Mouse (Mus musculus) adrenal gland, postnatal 36 days (tissue): ENCODE measurements at regions not wholly inside any gene's neighbourhood (a gene's known extent, or its start where the extent isn't known, plus 50 kb on each side); places are given as distances from the start of the nearest gene placed in this dataset.

Source experiments
- DNase-seq, 2 experiments: peaks; one replicate each; pipeline ENCODE4 v3.0.0; 2021; ENCODE audit warnings: mixed read lengths in 1 of 2

DNA sequence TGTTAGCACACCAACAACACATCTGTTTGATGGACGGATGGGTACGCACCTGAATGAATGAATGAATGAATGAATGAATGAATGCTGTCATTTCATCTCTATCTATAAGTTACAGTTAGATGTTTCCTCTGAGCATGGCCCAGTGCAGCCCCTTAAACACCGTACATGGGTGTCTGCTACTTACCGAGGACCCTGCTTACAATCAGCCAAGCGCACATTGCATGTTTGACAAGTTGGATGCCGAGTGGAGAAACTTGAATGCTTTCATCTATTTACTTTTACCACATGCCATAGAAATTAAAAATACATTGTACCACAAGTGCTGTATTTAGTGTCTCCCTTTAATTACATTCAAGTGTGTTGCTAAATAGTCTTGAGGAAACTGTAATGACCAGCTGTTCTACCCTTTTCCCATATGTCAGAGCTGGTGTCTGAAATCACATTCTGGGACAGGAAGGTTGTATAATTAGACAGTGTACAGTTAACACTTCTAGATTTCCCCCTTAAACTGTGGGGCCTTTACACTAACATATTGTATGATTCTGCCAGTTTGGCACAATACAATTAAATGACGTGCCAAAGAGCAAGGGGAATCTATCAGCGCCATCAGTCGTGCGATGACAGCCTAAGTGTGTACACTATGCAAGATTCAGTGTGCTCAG is 127.3 kb upstream of the Prox1 start:
- DNase-seq = no peak

DNA sequence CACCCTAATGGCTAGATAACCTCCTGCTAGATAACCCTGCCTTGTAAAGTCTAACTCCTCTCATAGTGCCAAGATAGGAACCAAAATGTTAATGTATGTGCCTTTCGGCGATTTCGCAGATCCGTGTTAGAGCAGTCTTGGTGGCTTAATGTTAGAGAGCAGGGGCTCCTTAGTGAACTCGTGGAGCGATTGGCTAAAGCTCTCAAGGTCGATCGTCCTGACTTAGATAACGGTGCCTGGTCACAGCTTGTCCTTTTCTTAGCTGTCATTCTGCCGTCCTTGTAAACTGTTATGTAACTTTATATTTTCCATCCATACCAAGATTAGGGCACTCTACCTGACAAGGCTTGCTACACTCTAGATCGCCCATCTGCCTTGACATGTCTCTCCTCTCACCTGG is 119.5 kb upstream of the Prox1 start:
- DNase-seq = peak; percentile 53 to 64

DNA sequence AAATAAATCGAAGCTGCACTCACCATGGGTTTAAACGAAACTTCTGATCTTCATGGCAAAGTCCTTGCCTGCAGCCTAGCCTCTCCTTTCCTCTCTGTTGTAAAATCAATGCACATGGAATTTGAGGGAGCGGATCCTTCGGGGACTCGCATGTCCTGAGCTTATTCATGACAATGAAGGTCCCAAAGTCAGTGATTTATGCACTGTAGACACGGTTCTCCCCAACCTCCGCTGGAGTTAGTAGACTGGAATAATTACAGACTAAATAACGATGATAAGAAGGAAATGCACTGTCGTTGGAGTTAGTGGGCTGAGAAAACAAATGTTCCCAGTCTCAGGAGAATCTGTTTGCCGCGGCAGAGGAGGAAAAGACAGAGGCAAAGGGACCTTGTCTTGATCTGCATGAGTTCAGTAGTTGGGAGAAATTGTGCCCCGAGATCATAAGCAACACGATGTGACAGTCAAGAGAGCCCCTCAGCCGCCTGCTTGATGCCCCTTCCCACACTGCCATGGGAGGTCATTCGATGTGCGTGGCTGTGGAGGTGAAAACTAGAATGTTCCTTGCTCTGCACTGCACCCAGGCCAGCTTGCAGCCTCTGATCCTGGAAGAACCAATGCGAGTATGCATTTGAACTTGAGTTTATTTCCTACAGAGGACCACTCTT is 116.1 kb upstream of the Prox1 start:
- no peak for DNase-seq

DNA sequence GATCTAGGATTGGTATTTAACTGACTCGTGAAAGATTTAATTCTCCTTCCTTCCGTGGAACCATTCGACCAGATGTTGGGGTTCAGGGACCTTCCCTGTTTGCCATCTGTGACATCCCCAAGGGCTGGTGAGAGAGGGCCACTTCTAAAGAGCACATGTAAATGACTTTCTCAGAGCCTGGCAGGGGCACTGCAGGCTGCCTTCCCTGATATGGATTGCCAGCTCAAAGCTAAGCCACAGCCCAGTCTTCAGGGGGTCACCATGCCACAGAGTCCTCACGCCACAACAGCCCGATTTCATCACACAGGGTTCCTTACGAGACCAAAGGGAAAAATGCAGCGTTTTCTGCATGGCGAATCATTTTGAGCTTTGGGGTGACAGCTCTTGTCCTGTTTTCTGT is 115.1 kb upstream of the Prox1 start:
- no peak for DNase-seq

DNA sequence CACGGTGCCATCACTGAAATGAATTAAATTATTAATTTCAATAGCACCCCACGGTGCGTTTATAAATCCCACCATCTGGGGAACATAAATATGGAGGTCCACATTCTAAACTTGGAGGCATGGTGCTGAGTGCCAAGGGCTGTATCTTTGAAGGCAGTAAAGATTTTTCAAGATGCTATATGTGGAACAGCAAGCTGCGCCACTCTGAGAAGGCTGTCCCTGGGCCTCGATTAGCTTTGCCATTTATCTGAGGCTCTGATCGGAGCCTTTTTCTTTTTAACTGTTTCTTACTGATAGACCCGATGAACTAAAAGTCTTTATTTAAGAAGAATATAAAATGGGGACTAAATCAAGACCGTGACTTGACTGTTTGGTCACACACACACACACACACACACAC is 114.5 kb upstream of the Prox1 start:
- no peak for DNase-seq

DNA sequence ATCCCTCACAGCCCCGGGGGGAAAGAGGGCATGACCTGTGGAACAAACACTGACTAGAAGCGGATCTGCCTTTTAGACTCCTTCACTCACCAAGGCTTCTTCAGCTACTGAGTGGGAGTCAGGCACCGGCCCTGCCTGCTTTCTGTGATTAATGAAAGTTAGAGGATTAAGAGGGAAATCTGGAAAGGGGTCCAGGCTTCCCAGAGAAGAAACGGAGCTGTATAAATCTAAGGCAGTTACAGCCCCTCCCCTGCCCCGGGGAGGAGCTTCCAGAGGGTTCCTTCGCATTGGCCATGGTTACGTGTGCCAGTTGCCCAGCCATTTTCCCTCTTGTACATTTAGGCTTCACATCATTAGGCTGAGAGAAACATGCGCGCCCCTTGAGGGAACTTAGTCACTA is 113.6 kb upstream of the Prox1 start:
- DNase-seq = no peak

DNA sequence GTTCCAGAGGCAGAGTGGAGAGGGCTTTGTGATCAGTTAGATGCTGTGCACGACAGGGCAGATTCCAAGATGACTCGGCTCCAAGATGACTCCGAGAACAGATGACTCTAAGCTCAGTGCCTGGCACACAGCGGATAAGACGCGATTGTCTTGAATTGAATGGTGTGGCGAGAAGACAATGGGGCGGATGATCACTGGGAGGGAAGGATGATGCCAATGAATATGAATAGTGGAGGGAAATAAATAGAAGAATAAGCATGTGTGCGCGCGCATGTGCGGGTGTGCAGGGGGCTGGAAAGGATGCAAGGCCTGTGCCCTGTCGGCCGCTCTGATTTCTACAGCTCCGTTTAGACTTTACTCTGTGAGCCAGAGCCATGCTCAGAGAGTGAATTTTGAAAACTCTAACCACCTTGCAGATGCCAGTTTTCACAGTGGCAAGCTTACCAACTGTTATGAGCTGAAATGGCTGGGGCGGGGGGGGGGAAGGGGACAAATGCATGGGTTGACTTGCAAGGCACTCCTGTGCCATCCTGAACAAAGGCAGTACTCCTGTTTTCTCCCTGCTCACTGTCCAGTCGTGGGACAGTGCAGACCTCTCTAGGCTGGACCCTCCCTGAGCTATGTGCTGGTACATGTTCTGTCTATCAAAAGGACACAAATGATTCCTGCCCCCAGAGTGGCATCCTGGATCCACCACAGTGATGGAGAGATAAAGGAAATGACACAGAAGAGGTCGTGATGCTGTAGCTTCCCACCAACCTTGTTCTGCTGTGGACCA is 109.8 kb upstream of the Prox1 start:
- no peak for DNase-seq

DNA sequence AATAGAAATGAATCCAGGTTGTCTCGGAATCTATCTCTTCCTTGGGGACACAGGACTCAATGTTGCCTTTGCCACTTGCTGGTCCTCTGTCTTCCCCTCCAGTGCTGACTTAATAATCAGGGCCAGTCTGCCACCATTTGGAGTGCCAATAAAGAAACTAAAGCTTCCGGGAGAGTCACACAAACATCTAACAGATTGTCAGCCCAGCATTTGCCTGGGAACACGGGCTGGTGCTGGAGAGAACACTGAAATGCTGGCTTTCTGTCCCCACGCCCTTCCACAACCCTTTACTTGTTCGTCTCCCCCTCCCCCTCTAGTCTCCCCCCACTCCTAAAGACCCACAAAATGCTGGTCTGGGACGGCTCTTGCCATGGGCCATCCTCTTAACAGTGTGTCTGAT is 104.4 kb upstream of the Prox1 start:
- no peak for DNase-seq

DNA sequence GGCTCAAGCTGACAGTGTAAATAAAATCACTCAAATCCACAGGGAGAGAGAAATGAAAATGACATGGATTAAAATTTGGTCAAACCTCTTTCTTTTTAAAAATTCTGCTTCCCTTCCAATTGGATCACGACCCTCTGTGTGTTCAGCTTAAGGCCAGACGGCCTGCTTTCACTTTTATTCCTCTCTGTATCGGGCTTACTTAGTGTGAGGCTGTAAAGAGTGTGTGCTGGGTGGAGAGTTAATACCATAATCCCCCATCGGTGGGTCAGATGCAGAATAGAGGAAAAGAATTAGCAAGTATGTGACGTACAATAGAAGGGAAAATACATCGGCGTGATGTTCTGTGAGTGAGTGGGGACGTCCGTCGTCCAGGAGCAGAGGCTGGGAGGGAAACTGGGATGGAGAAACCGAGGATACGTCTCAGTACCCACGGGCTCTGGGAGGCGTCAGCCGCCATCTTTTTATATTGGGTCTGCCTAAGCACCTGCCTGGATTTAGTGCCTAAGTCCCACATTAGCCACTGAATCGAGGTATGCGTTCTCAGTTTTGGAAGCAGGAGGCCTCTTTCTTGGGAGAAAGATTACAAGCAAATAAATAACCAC is 100.4 kb upstream of the Prox1 start:
- DNase-seq = no peak

DNA sequence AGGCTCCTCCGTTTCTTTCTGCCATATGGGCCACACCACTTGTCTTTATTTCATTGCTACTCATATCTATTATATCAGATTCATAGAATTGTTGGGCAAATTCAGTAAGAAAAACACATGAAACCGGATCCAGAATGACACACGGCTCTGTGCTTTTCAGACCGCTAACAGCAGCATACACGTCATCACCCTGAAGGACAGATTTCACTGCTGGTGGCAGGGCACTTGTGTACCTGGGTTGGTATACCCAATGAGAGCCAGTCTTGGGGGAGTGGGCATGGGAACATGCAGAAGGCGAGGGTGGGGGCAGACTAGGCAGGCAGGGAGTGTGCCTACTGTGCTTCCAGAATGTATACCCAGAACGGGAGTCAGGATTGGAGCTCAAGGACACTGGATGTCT is 98.7 kb upstream of the Prox1 start:
- peak; percentile 34 to 47 for DNase-seq

DNA sequence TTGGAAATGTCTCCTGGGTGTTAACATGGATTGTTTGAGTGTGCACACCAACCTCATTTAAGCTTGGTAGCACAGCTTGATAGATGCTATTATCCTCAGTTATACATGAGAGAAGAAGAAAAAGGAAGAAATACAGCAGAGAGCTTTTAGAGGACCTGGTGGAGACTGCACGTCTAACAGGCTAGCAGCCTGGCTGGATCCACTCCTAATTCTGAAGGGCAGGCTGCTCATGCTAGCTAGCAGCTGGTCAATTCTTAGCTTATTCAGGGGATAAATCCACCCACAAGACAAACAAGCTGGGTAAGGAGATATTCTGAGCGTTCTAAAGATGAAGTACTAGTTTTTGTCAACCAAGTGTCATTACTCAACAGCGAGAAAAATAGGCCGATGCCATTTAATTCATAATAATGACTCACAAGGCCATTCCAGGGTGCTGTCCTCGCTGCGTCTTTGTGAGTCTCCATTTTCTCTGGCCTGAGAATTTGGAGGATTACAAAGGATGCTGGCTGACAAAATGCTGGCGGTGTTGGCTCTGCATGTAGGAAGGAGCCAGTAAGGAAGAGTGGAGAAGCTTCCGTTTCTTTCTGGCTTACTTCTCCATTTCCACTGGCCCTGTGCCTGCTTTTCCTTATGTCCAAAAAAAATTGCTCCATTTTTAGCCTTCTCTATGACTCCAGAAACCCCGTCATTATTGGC is 94.7 kb upstream of the Prox1 start:
- DNase-seq = peak; percentile 48 to 60

DNA sequence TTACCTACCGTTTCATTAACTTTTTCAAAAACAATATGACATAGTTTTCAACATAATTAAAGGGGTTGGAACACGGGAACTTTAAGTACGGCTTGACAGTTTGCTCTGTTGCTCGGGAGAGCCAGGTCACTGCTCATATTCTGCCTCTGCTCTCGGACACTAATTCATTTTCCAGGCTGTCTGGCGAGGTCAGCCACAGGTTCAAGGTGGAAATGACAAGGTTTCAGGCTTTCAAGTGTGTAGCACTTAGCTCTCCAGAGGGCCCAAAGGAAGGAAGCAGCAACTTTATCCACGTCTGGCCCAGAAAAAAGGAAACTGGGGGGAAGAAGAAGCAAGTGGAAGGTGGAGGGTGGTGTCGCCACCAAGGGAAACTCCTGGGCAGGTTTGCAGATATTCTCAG is 94.0 kb upstream of the Prox1 start:
- peak; percentile 35 to 41 for DNase-seq

DNA sequence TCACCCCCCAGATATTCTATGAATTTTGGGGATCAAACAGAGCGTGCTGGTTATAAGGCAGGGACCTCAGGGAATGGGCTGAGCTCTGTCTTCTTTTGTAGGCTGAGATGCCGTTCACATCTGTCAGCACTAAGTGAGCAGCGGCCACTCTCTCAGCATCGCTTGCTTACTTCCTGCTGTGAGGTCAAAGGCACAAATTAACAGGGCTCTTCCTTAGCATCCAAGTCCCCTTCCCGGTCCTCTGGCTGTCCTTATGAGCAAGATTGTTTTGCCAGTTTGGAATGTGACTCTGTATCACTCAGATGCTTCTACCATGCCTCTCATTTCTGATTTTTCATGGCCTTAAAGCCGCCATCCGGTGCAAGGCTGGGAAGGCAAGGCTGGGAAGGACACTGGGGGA is 93.1 kb upstream of the Prox1 start:
- DNase-seq = no peak

DNA sequence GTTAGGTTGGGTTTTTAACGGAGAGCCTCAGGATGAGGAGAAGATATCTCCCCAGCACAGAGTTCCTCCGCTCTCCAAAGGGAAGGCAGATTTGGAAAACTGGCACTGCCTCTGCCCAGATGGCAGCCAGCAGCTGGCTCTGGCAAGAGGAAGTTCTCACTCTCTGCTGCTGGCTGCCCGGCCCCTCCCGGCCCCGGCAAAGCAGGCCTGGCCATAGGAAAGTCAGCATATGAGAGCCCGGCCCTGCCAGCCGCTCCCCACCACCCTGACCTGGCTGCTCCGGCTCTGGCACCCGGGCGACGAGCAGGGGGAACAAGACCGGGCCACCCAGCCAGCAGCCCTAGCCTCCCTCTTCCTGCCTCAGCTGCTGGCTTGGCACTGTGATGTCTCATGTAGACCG is 89.1 kb upstream of the Prox1 start:
- no peak for DNase-seq

DNA sequence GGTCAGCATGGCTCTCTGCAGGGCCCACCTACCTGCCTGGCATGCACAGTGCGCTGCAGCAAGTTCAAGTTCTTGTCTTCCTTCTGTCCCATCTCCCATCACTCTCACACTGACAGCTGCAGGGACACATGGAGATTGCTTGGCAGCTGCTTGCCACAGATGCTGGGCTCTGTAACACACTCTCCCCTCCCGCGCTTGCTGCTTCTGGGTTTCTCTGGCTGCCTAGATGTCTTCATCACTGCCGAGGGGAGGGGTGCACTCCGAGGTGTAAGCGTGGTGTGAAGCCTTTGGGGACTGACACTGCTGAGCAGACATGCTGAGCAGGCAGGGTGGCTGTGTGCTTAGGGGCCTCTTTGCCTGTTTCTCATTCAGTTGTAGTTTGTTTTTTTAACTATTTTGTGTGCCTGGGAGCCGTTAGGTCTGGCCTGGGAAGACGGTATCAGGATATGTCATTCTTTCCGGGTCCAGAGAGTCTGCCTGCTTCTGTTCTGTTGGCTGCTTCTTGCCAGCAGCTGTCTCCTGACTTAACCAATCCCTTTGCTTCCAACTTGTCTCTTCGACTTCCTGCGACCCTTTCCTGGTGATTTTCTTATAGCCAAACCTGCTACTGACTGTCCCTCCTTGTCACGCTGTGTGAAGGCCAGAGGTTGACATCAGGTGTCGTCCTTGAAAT is 80.2 kb upstream of the Prox1 start:
- DNase-seq = no peak

DNA sequence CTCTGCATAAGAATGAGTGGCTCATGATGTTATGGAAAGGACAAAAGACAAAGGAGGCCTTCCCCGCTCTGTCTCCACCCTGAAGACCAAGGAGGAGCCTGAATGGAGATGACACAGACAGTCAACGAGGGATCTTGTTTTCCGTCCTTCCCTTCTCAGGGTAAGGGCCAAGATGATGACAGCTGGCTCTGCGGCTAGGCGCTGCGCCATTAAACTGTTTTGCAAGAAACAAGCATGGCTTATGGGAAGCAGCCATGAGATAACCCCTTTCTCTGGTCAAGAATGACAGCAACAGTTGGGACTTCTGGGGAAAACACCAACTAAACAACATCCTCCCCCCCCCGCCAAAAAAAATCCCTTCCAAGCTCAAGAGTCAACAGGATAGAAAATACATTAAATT is 72.0 kb upstream of the Prox1 start:
- DNase-seq = no peak

DNA sequence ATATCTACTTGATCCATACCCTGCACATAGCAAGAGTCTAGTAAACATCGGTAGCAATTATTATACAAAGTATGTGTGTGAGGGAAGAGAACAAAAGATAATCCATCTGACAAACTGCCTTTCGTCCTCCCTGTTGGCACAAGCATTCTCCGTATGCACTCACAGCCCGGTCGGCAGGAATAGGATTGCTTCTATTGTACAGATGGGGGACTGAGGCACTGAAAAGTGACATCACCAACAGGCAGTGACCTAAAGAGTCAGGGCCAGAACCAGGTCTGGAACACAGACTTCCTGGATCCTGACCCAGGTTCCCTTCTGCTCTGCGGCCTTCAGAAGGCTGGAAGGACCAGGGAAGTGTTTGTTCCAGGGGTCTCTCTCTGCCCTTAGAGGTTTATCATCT is 69.3 kb upstream of the Prox1 start:
- DNase-seq = no peak

DNA sequence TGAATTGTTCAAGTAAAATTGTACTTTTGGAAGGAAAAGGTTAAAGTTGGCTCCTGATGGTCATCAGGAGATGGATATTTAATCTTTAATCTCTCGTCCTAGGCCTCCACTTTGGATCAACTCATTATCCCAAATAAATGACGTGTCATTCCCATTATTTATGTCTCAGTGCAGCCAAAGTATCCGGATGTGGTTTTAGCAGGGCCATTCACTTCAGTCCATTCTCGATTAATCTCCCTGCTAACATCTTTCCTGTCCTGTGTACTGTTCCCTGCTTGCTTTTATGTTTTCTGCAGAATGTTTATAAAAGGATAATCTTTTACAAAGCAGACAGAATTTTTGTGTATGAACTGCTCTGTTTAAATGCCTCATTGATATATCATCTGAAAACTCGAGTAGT is 60.4 kb upstream of the Prox1 start:
- no peak for DNase-seq

DNA sequence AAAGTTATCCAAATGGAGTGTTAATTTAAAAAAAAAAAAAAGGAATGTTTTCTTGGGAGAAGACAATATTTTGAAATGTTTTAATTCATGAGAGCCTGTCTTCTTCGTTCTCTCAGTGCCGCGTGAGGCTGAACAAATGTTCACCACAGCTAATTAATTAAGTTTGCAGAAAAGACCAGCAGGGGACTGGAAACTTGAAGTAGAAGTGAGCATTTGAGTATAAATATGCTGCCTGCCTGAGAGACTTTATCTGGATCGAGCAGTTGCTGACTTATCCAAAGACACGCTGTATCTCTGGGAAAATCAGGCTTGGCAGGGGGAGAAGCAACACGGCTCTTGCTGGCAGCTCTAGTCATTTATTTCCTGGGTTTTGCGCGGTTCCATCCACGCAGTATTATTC is 49.9 kb upstream of the Prox1 start:
- no peak for DNase-seq
